Mouse (Mus musculus) liver, embryonic 13.5 days (tissue): Measurements from ENCODE around the gene Aplp1. TPM values are rescaled to one million over a fixed set of nuclear protein-coding genes. Genes with fewer than 3 reads are reported as not detected.

Experiments
- ATAC-seq: fragments of 200-750 bp; cut with Nextera tagmentation; 2 replicates; pipeline ENCODE4 v1.8.0; 2017; ENCODE audit warnings: low read depth, mild to moderate bottlenecking, moderate number of reproducible peaks, moderate library complexity
- DNase-seq: peaks from one replicate; pipeline ENCODE4 v3.0.0; 2022
- H3K27ac ChIP-seq: fragments of 300-500 bp; sonication (generic); 2 replicates; pipeline ENCODE4 v1.5.1; 2015; ENCODE audit warnings: moderate library complexity, mild to moderate bottlenecking, inconsistent platforms
- H3K27me3 ChIP-seq: fragments of 300-500 bp; sonication (generic); 2 replicates; pipeline ENCODE4 v1.6.1; 2015; ENCODE audit warnings: mild to moderate bottlenecking, inconsistent platforms
- H3K36me3 ChIP-seq: fragments of 300-500 bp; sonication (generic); 2 replicates; pipeline ENCODE4 v1.6.1; 2015; ENCODE audit warnings: mild to moderate bottlenecking, inconsistent platforms
- H3K4me1 ChIP-seq: fragments of 300-500 bp; sonication (generic); replicated peaks from 2 replicates; pipeline ENCODE4 v1.6.1; 2015; ENCODE audit warnings: inconsistent platforms
- H3K4me2 ChIP-seq: fragments of 300-500 bp; sonication (generic); 2 replicates; pipeline ENCODE4 v1.6.1; 2015; ENCODE audit warnings: inconsistent platforms, mild to moderate bottlenecking, moderate library complexity
- H3K4me3 ChIP-seq: fragments of 300-500 bp; sonication (generic); replicated peaks from 2 replicates; pipeline ENCODE4 v1.5.1; 2015; ENCODE audit warnings: mild to moderate bottlenecking, inconsistent platforms
- H3K9ac ChIP-seq: fragments of 300-500 bp; sonication (generic); 2 replicates; pipeline ENCODE4 v1.6.1; 2015; ENCODE audit warnings: mild to moderate bottlenecking, inconsistent platforms
- H3K9me3 ChIP-seq: fragments of 300-500 bp; sonication (generic); replicated peaks from 2 replicates; pipeline ENCODE4 v1.6.1; 2016; ENCODE audit warnings: inconsistent platforms
- WGBS: fragments of 180-500 bp; shearing (Covaris S2); methylation state at CpG from one replicate; pipeline ENCODE4 v1.1.7; 2015; ENCODE audit not compliant: insufficient replicate concordance; 5-methylcytosine and 5-hydroxymethylcytosine counted together
- polyA plus RNA-seq: library from polyadenylated mRNA; unstranded; fragments of >200 nt; fragmentation: Nextera tagmentation; extraction: Ambion mirVana; gene quantifications from 2 replicates; pipeline ENCODE4 v1.2.1, GENCODE M21; 2015

The Aplp1 gene
- polyA plus RNA-seq, 1 experiment from 2014 or later, result 4.7 TPM

DNA sequence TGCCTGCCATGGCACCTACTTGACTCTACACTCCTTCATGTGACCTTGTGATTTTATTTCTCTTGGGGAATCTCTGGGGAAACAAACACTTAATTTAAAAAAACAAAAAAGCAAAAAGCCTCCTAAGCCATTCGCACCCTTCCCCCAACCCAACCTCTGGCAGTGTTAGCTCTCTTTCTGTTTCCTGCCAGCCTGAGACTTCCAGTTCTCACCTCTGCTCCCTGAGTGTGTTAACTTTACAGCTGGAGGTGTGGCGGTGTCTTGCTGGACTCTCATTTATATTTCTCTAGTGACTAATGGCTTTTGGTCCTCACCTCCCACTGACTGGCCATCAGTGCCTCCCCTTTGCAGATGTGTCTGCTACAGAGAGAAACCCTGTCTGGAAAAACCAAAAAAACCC lies 35.5 kb downstream of the Aplp1 start:
- 50% methylated on average over 2 of the region's 2 CpGs for WGBS
- Histone ChIP-seq H3K36me3 (no peaks in the 10 kb centered on the region), H3K4me2 (no peak overlapping the region), H3K4me3 (no peak overlapping the region), H3K27me3 (no peaks in the 10 kb centered on the region), H3K9me3 (no peaks in the 10 kb centered on the region; the same call in 1 of the 2 replicates), H3K27ac (no peak overlapping the region), H3K9ac (no peak overlapping the region), H3K4me1 (no peaks in the 10 kb centered on the region)
- no peak for DNase-seq
- ATAC-seq, result no peak

DNA sequence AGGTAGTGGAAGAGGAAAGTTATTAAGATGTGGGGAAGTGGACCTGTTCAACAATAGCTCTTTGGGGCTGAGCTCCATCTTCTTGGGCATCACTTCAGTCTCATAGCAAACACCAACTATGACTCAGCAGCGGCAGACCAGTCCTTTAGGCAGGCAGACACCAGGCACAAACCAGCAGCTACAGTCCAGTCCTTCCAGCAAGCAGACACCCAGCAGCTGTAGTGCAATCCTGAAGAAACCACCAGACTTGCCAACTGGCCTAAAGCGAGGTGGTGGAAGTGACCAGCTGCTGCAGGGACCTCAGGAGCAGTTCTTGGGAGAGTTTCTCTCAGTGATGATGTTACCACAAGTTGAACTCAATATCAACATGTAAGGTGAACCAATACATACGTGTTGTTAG lies 36.7 kb downstream of the Aplp1 start:
- Histone ChIP-seq H3K36me3 (no peaks in the 10 kb centered on the region), H3K4me3 (no peak overlapping the region), H3K27me3 (no peaks in the 10 kb centered on the region), H3K27ac (no peak overlapping the region), H3K4me1 (no peaks in the 10 kb centered on the region), H3K9ac (no peak overlapping the region), H3K4me2 (no peak overlapping the region), H3K9me3 (no peaks in the 10 kb centered on the region)
- ATAC-seq, result no peak
- DNase-seq, result no peak
- WGBS, result 63% methylated on average over 3 of the region's 3 CpGs

DNA sequence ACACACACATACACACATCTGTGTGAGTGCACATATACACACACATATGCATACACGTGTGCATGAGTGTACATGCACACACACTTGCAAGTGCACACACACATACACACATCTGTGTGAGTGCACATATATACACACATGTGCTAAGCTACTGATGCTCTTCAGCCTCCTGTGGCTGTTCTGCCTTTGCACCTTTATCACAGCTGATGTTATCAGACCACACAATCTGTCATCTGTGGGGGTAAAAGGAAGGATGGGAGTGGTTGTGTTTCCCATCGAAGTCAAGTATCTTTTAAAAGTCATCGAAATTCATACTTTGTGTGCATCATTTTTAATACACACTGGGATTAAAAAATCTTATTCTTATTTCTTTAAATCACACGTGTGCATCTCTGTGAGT lies 43.0 kb downstream of the Aplp1 start:
- no peak overlapping the region for H3K27ac ChIP-seq
- H3K9ac ChIP-seq, result no peak overlapping the region
- no peak overlapping the region for H3K4me3 ChIP-seq
- ATAC-seq (no peak), DNase-seq (no peak)
- H3K27me3 ChIP-seq, result no peaks in the 10 kb centered on the region
- 41% methylated on average over 4 of the region's 4 CpGs for WGBS
- no peak overlapping the region for H3K4me2 ChIP-seq
- no peaks in the 10 kb centered on the region for H3K9me3 ChIP-seq
- H3K4me1 ChIP-seq, result no peaks in the 10 kb centered on the region
- H3K36me3 ChIP-seq, result no peaks in the 10 kb centered on the region

DNA sequence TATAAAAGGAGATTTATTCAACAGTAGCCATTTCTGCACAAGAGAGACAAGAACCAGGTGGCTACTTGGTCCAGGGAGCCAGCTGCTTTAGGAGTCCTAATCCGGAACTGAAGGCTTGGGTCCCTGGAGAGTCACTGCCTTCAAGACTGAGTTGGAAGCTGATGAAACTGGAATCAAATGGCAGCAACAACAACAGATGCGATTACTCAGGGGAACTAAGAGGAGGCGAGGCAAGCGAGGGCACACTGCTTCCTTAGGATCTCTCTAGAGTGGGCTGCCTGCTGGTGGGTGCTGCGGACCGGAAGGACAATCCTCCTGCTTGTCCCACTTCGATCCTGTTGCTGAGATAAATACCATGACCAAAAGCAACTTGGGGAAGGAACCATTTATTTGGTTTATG lies 45.7 kb downstream of the Aplp1 start:
- H3K4me1 ChIP-seq, result no peaks in the 10 kb centered on the region
- ATAC-seq, result no peak
- no peak overlapping the region for H3K4me3 ChIP-seq
- WGBS, result 58% methylated on average over 7 of the region's 7 CpGs
- H3K4me2 ChIP-seq, result no peak overlapping the region
- no peaks in the 10 kb centered on the region for H3K27me3 ChIP-seq
- no peaks in the 10 kb centered on the region for H3K36me3 ChIP-seq
- no peaks in the 10 kb centered on the region for H3K9me3 ChIP-seq
- no peak overlapping the region for H3K9ac ChIP-seq
- no peak for DNase-seq
- H3K27ac ChIP-seq, result no peak overlapping the region

DNA sequence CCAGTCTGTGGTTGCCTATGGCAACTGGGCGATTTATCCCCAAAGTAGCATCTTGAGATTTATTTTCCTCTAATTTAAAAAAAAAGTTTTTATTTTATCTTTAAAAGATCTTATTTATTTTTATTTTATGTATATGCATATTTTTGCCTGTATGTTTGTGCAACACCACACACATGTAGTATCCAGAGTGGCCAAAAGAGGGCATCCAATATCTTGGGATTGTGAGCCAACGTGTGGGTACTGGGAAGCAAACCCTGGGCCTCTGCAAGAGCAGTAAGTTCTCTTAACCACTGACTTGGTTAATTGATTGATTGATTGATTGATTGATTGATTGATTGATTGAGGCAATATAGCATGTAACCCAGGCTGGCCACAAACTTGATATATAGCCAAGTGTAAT lies 50.5 kb downstream of the Aplp1 start:
- ATAC-seq (no peak), DNase-seq (no peak)
- Histone ChIP-seq H3K9ac (no peak overlapping the region), H3K36me3 (no peaks in the 10 kb centered on the region), H3K4me3 (no peak overlapping the region), H3K4me1 (peaks cover 5% of the 10 kb centered on the region; the same call in 1 of the 2 replicates), H3K27me3 (no peaks in the 10 kb centered on the region), H3K27ac (no peak overlapping the region), H3K4me2 (no peak overlapping the region), H3K9me3 (no peaks in the 10 kb centered on the region)
- WGBS, result 37% methylated on average over 2 of the region's 2 CpGs

DNA sequence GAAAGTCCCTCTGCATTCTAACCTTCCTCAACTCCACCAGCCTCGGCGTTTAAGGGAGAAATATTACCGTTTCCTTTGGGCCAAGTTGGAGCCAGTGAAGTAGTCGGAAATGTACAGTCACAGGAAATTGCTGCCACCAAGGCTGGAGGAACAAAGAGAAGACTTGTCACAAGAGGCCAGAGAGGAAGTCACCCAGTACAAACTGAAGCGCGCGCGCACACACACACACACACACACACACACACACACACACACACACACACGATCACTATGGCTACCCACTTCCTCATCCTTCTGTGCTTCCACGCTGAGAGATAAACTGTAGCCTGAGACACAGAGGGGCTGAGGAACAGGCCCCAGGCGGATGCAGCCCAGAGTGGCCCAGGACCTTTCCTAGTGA lies 51.0 kb downstream of the Aplp1 start:
- peaks cover 5% of the 10 kb centered on the region; the same call in 1 of the 2 replicates for H3K4me1 ChIP-seq
- H3K9me3 ChIP-seq, result no peaks in the 10 kb centered on the region
- peak overlapping the region; percentile 73 for H3K27ac ChIP-seq
- 16% methylated on average over 9 of the region's 11 CpGs for WGBS
- H3K4me2 ChIP-seq, result 0 out of 2 replicates have a peak overlapping the region, but pooled peaks have one; percentile 2
- DNase-seq (peak; percentile 15), ATAC-seq (peak; percentile 68)
- H3K9ac ChIP-seq, result no peak overlapping the region
- H3K27me3 ChIP-seq, result no peaks in the 10 kb centered on the region
- no peak overlapping the region for H3K4me3 ChIP-seq
- H3K36me3 ChIP-seq, result no peaks in the 10 kb centered on the region

DNA sequence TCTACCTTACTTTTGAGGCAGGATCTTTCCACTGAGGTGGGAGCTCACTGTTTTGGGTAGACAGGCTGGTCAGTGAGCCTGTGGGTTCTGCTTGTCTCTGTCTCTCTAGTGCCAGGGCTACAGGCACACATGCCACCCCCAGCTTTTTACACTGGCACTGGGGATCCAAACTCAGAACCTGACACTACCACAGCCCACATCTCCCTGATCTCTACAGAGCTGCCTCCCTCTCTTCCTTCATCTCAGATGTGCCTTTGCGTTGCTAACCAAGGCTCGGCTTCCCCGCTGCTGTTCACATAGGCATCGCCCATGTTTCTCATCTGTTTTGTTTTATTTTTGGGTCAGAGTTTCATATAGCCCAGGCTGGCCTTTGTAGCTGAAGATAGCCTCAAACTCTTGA lies 51.7 kb downstream of the Aplp1 start:
- ATAC-seq, result no peak

DNA sequence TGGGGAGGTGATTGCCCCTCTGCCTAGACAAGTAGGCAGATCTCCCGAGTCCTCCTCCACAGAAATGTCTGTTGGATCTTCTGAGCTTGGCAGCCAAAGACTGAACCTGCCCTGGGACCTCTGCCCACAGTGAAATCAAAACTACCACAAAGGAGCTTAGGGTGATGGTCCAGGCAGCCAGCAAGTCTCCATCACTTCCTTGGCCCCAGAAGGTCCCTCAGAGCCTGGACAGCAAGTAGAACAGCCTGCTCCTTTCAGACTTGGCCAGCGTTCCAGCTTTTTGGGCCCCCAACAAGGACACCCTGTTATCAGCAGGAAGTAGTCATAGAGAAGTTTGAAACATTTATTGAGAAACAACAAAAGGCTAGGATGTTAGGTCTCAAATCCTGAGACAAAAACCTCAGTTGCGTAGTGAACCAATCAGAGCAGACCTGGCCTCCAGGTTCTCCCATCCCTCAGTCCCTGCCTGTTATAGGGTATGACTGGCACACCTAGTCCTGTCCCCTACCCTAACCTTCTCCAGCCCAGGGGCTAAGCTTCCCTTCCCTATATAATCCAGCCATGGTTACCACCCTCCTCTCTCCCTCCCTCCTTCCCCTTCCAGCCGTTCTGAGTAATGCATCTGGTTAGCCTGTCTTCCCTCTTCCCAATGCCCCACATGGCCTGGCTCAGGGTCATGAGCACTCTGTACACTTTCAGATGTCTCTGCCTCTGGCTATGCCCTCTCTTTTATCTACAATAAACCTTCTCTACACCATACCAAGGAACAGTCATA lies 52.4 kb downstream of the Aplp1 start:
- 47% methylated on average over 4 of the region's 4 CpGs for WGBS
- Histone ChIP-seq H3K9ac (no peak overlapping the region), H3K9me3 (no peaks in the 10 kb centered on the region), H3K4me1 (peaks cover 5% of the 10 kb centered on the region; the same call in 1 of the 2 replicates), H3K4me3 (no peak overlapping the region), H3K36me3 (no peaks in the 10 kb centered on the region), H3K4me2 (no peak overlapping the region), H3K27ac (0 out of 2 replicates have a peak overlapping the region, but pooled peaks have one; percentile 7), H3K27me3 (no peaks in the 10 kb centered on the region)
- DNase-seq, result no peak
- ATAC-seq, result no peak

More for the DNA sequence above, 51.7 kb downstream of the Aplp1 start:
- Histone ChIP-seq H3K27me3 (no peaks in the 10 kb centered on the region), H3K27ac (peak overlapping the region; percentile 73), H3K9ac (no peak overlapping the region), H3K36me3 (no peaks in the 10 kb centered on the region), H3K9me3 (no peaks in the 10 kb centered on the region), H3K4me3 (no peak overlapping the region), H3K4me1 (peaks cover 5% of the 10 kb centered on the region; the same call in 1 of the 2 replicates), H3K4me2 (no peak overlapping the region)
- WGBS, result 62% methylated on average over 4 of the region's 4 CpGs
- no peak for DNase-seq

Other genes starting within 250 kb of the Aplp1 start
- gene Capns1, start 246.7 kb downstream of the Aplp1 start, polyA plus RNA-seq, result 39.0 and 40.8 TPM in 2 replicates
- 67.1 and 70.0 TPM in 2 replicates for gene Polr2i, start 213.6 kb downstream of the Aplp1 start, polyA plus RNA-seq
- gene Tbcb, start 213.3 kb downstream of the Aplp1 start, polyA plus RNA-seq, result 62.1 and 63.7 TPM in 2 replicates
- gene Ovol3, start 209.8 kb downstream of the Aplp1 start, polyA plus RNA-seq, result not detected in 2 replicates
- gene Thap8, start 165.4 kb downstream of the Aplp1 start, polyA plus RNA-seq, result 0.13 TPM in 1 of 2 replicates, not detected in the other
- gene Wdr62, start 165.1 kb downstream of the Aplp1 start, polyA plus RNA-seq, result 7.0 and 8.1 TPM in 2 replicates
- gene Clip3, start 153.8 kb downstream of the Aplp1 start, polyA plus RNA-seq, result 1.4 and 1.7 TPM in 2 replicates
- gene Alkbh6, start 136.8 kb downstream of the Aplp1 start, polyA plus RNA-seq, result 17.2 and 18.9 TPM in 2 replicates
- gene Syne4, start 130.7 kb downstream of the Aplp1 start, polyA plus RNA-seq, result 6.1 and 8.8 TPM in 2 replicates
- gene E130208F15Rik, start 123.8 kb downstream of the Aplp1 start, polyA plus RNA-seq, result 1.3 and 1.8 TPM in 2 replicates
- gene Sdhaf1, start 121.6 kb downstream of the Aplp1 start, polyA plus RNA-seq, result 6.4 and 6.6 TPM in 2 replicates
- 1.4 and 1.5 TPM in 2 replicates for gene Lrfn3, start 82.8 kb downstream of the Aplp1 start, polyA plus RNA-seq
- 65.8 and 80.0 TPM in 2 replicates for gene Tyrobp, start 31.8 kb downstream of the Aplp1 start, polyA plus RNA-seq
- gene Hcst, start 25.7 kb downstream of the Aplp1 start, polyA plus RNA-seq, result 2.7 and 4.0 TPM in 2 replicates
- gene Nfkbid, start 23.8 kb downstream of the Aplp1 start, polyA plus RNA-seq, result 1.2 TPM in 2 replicates
- 0.16 and 0.20 TPM in 2 replicates for gene Kirrel2, start 12.2 kb upstream of the Aplp1 start, polyA plus RNA-seq
- gene Nphs1, start 12.8 kb upstream of the Aplp1 start, polyA plus RNA-seq, result 0.13 and 0.17 TPM in 2 replicates
- 28.1 and 28.6 TPM in 2 replicates for gene Prodh2, start 48.1 kb upstream of the Aplp1 start, polyA plus RNA-seq
- 2.0 and 2.3 TPM in 2 replicates for gene Arhgap33, start 89.5 kb upstream of the Aplp1 start, polyA plus RNA-seq
- gene Hspb6, start 106.6 kb upstream of the Aplp1 start, polyA plus RNA-seq, result 4.4 and 4.6 TPM in 2 replicates
- gene Proser3, start 106.8 kb upstream of the Aplp1 start, polyA plus RNA-seq, result 1.8 and 2.3 TPM in 2 replicates
- gene Lin37, start 114.3 kb upstream of the Aplp1 start, polyA plus RNA-seq, result 25.3 and 31.9 TPM in 2 replicates
- 49.4 TPM in 2 replicates for gene U2af1l4, start 117.8 kb upstream of the Aplp1 start, polyA plus RNA-seq
- gene Gm49396, start 117.8 kb upstream of the Aplp1 start, polyA plus RNA-seq, result 3.4 and 3.8 TPM in 2 replicates
- gene Psenen, start 118.1 kb upstream of the Aplp1 start, polyA plus RNA-seq, result 80.1 and 81.3 TPM in 2 replicates
- 1.6 and 2.1 TPM in 2 replicates for gene Igflr1, start 119.9 kb upstream of the Aplp1 start, polyA plus RNA-seq
- 2.8 and 3.8 TPM in 2 replicates for gene Kmt2b, start 143.2 kb upstream of the Aplp1 start, polyA plus RNA-seq
- gene Zbtb32, start 153.4 kb upstream of the Aplp1 start, polyA plus RNA-seq, result 0.09 and 0.20 TPM in 2 replicates
- 0.09 and 0.50 TPM in 2 replicates for gene Upk1a, start 167.3 kb upstream of the Aplp1 start, polyA plus RNA-seq
- 690 and 705 TPM in 2 replicates for gene Cox6b1, start 180.6 kb upstream of the Aplp1 start, polyA plus RNA-seq
- gene Etv2, start 190.3 kb upstream of the Aplp1 start, polyA plus RNA-seq, result 0.09 TPM in 1 of 2 replicates, not detected in the other
- gene Rbm42, start 204.8 kb upstream of the Aplp1 start, polyA plus RNA-seq, result 58.0 and 59.4 TPM in 2 replicates
- 38.2 and 38.7 TPM in 2 replicates for gene Haus5, start 219.5 kb upstream of the Aplp1 start, polyA plus RNA-seq
- gene Pmis2, start 226.1 kb upstream of the Aplp1 start, polyA plus RNA-seq, result not detected in 2 replicates